Mouse (Mus musculus) CH12.LX (cell line): Measurements from ENCODE around the gene Slco2b1. TPM values are rescaled to one million over a fixed set of nuclear protein-coding genes. Genes with fewer than 3 reads are reported as not detected.

Source experiments
- DNase-seq: peaks from one replicate; pipeline ENCODE4 v3.0.0-alpha.2; 2013; ENCODE audit errors: extremely low read depth
- H3K27ac ChIP-seq: 2 replicates; pipeline ENCODE4 v1.5.1; 2012; ENCODE audit warnings: low read depth, mild to moderate bottlenecking, control low read depth, moderate library complexity; ENCODE audit not compliant: insufficient read depth
- H3K27me3 ChIP-seq: replicated peaks from 2 replicates; pipeline ENCODE3; 2012; ENCODE audit warnings: inconsistent platforms
- H3K36me3 ChIP-seq, 2 experiments: replicated peaks in 1 of 2; 2 replicates each; pipeline versions ENCODE3 to v1.6.1; 2012; ENCODE audit warnings: inconsistent platforms in 1 of 2, low read length in 1 of 2, mild to moderate bottlenecking in 1 of 2, mixed read lengths in 1 of 2, moderate library complexity in 1 of 2; ENCODE audit not compliant: control insufficient read depth in 1 of 2, insufficient read depth in 1 of 2
- H3K4me1 ChIP-seq, 2 experiments: 2 replicates each; pipeline ENCODE4 v1.6.1; 2012; ENCODE audit warnings: inconsistent platforms in 1 of 2, moderate library complexity in 1 of 2; ENCODE audit not compliant: insufficient read depth in 2 of 2, control insufficient read depth in 1 of 2
- H3K4me2 ChIP-seq: 2 replicates; pipeline ENCODE4 v1.6.1; 2012; ENCODE audit warnings: low read depth, mild to moderate bottlenecking, control low read depth; ENCODE audit not compliant: poor library complexity, insufficient read depth, severe bottlenecking
- H3K4me3 ChIP-seq, 3 experiments: fragments of 150-350 bp in 1 of 3; sonication (generic) in 1 of 3; replicated peaks in 1 of 3; 2 replicates each; pipeline versions ENCODE3 to v1.5.1; 2011 to 2012; ENCODE audit warnings: low read depth in 2 of 3, low read length in 2 of 3, mild to moderate bottlenecking in 2 of 3, moderate library complexity in 2 of 3, control low read depth in 1 of 3, improper control_type of control experiment in 1 of 3, inconsistent platforms in 1 of 3, mixed read lengths in 1 of 3; ENCODE audit not compliant: poor library complexity in 1 of 3
- H3K79me2 ChIP-seq: replicated peaks from 2 replicates; pipeline ENCODE4 v1.6.1; 2012; ENCODE audit warnings: mild to moderate bottlenecking, moderate library complexity; ENCODE audit not compliant: control insufficient read depth, poor library complexity, insufficient read depth, severe bottlenecking; ENCODE audit errors: extremely low read depth
- H3K9ac ChIP-seq: 2 replicates; pipeline ENCODE4 v1.6.1; 2012; ENCODE audit warnings: low read depth, mild to moderate bottlenecking, control low read depth, moderate library complexity; ENCODE audit not compliant: insufficient read depth
- H3K9me3 ChIP-seq: replicated peaks from 2 replicates; pipeline ENCODE3; 2012; ENCODE audit warnings: low read length, inconsistent platforms, mixed read lengths
- CHD2 ChIP-seq: IDR thresholded peaks from 2 replicates; pipeline ENCODE4 v1.6.1; 2011; ENCODE audit warnings: low read length, improper control_type of control experiment
- GABPA ChIP-seq: IDR thresholded peaks from 2 replicates; pipeline ENCODE4 v1.6.1; 2012; ENCODE audit warnings: low read depth, low read length, improper control_type of control experiment, inconsistent platforms; ENCODE audit not compliant: insufficient replicate concordance
- JUN ChIP-seq: IDR thresholded peaks from 2 replicates; pipeline ENCODE4 v1.6.1; 2011; ENCODE audit warnings: low read depth, mild to moderate bottlenecking, low read length, improper control_type of control experiment, moderate library complexity; ENCODE audit not compliant: insufficient read depth
- KAT2A ChIP-seq: IDR thresholded peaks from 2 replicates; pipeline ENCODE4 v1.6.1; 2012; ENCODE audit warnings: low read length, improper control_type of control experiment, inconsistent platforms; ENCODE audit not compliant: insufficient replicate concordance
- MAFK ChIP-seq: IDR thresholded peaks from 2 replicates; pipeline ENCODE4 v1.6.1; 2011; ENCODE audit warnings: low read length, improper control_type of control experiment; ENCODE audit not compliant: insufficient replicate concordance
- MEF2A ChIP-seq: IDR thresholded peaks from 2 replicates; pipeline ENCODE4 v1.6.1; 2014; ENCODE audit warnings: low read depth, mild to moderate bottlenecking, inconsistent platforms, low read length, improper control_type of control experiment, borderline replicate concordance
- MXI1 ChIP-seq: IDR thresholded peaks from 2 replicates; pipeline ENCODE4 v1.6.1; 2011; ENCODE audit warnings: mild to moderate bottlenecking, low read depth, low read length, improper control_type of control experiment
- MYC ChIP-seq: IDR thresholded peaks from 2 replicates; pipeline ENCODE4 v1.6.1; 2011; ENCODE audit warnings: low read depth, mild to moderate bottlenecking, improper control_type of control experiment, low read length
- PAX5 ChIP-seq: IDR thresholded peaks from 2 replicates; pipeline ENCODE4 v1.6.1; 2012; ENCODE audit warnings: low read length, inconsistent platforms, mixed read lengths
- POLR2A ChIP-seq: IDR thresholded peaks from 2 replicates; pipeline ENCODE4 v1.6.1; 2011; ENCODE audit warnings: low read depth, mild to moderate bottlenecking, improper control_type of control experiment, low read length
- ZKSCAN1 ChIP-seq: IDR thresholded peaks from 2 replicates; pipeline ENCODE4 v1.6.1; 2012; ENCODE audit warnings: low read depth, inconsistent platforms, low read length, improper control_type of control experiment, borderline replicate concordance
- ZMIZ1 ChIP-seq: IDR thresholded peaks from 2 replicates; pipeline ENCODE4 v1.6.1; 2012; ENCODE audit warnings: low read depth, mild to moderate bottlenecking, inconsistent platforms, low read length, improper control_type of control experiment
- ZNF384 ChIP-seq: IDR thresholded peaks from 2 replicates; pipeline ENCODE4 v1.6.1; 2012; ENCODE audit warnings: low read depth, low read length, improper control_type of control experiment, inconsistent platforms
- dilution Hi-C: fragments of 300-500 bp; cut with MboI; formaldehyde crosslinking; loops from 2 replicates; pipeline ENCODE4 v1.14.3; 2020; ENCODE audit warnings: low sequenced_read_pairs; ENCODE audit not compliant: extremely low pct_unique_long_range_greater_than_20kb, extremely low pct_ligation_motif_present
- in situ Hi-C: fragments of 300-500 bp; cut with MboI; formaldehyde crosslinking; loops from 3 replicates; pipeline ENCODE4 v1.14.3; 2019; ENCODE audit warnings: low sequenced_read_pairs, low pct_ligation_motif_present, low pct_unique_long_range_greater_than_20kb, mixed read lengths
- polyA plus RNA-seq: library from polyadenylated mRNA; unstranded; fragments of >175 nt; gene quantifications from 2 replicates; pipeline ENCODE4 v1.2.1, GENCODE M21; 2012; ENCODE audit warnings: low read depth; ENCODE audit not compliant: insufficient read length
- total RNA-seq, 2 experiments: library from RNA; depleted of rRNA; stranded (reverse); fragments of 300-350 nt in 1 of 2; fragments of >200 nt in 1 of 2; gene quantifications; 2 replicates each; pipeline ENCODE4 v1.2.3; 2012 to 2014

Gene Slco2b1
- total and polyA plus RNA-seq, 3 experiments, result 0.08 to 0.11 TPM; not detected in 1

GRCm38 (mm10) chr7:99734612-99735011, 23.5 kb upstream of the Slco2b1 start:
- Histone ChIP-seq H3K27ac (no peak overlapping the region), H3K9ac (no peak overlapping the region), H3K4me2 (no peak overlapping the region), H3K4me1 (peaks cover 0 to 5% of the 10 kb centered on the region in 2 experiments; a peak in 2 of 4 replicates), H3K36me3 (no peaks in the 10 kb centered on the region), H3K27me3 (no peaks in the 10 kb centered on the region), H3K4me3 (no peak overlapping the region), H3K9me3 (no peaks in the 10 kb centered on the region), H3K79me2 (no peaks in the 10 kb centered on the region)
- DNase-seq, result no peak
- in situ Hi-C loops (no loop called here), dilution Hi-C loops (no loop called here)
- TF ChIP-seq MYC (no peak), GABPA (no peak), ZKSCAN1 (no peak), MAFK (no peak)

DNA sequence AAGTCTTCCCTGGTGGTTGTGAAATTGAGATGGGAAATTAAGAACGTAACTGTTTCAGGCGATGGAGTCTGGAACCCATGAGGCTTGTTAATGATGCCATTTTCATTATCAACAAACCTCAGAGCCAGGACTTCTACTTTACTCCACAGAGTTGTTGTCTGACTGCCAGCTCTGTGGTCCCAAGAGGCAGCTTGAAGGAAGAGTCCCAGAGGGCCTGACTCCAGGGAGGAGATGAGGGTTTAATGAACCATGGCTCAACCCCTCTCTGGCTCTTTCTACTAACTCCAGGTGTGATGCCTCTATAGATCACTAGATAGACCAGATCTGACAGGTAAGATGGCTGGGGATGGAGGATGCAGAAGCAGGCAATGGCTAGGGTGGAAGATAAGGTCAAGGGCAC, 18.8 kb upstream of the Slco2b1 start, which contains the start of gene Olfr520:
Olfr520 (plus strand) TSS at position 301 of the 400 bp plus-strand sequence.
- no peak within 1 kb of the TSS for H3K4me2 ChIP-seq
- no peaks in the 10 kb centered on the region for H3K36me3 ChIP-seq
- peaks cover 8% of the 10 kb centered on the region for H3K9me3 ChIP-seq
- H3K27me3 ChIP-seq, result no peaks in the 10 kb centered on the region
- H3K79me2 ChIP-seq, result no peaks in the 10 kb centered on the region
- H3K4me3 ChIP-seq, result no peak within 1 kb of the TSS
- TF ChIP-seq KAT2A (no peak), ZNF384 (no peak), MYC (no peak), PAX5 (no peak), ZMIZ1 (no peak), MEF2A (no peak), JUN (no peak), MXI1 (no peak)
- no peak within 1 kb of the TSS for H3K27ac ChIP-seq
- dilution Hi-C loops, result no loop called here
- peaks cover 0 to 5% of the 10 kb centered on the region in 2 experiments; a peak in 2 of 4 replicates for H3K4me1 ChIP-seq
- in situ Hi-C loops, result no loop called here
- no peak for DNase-seq
- no peak within 1 kb of the TSS for H3K9ac ChIP-seq

DNA sequence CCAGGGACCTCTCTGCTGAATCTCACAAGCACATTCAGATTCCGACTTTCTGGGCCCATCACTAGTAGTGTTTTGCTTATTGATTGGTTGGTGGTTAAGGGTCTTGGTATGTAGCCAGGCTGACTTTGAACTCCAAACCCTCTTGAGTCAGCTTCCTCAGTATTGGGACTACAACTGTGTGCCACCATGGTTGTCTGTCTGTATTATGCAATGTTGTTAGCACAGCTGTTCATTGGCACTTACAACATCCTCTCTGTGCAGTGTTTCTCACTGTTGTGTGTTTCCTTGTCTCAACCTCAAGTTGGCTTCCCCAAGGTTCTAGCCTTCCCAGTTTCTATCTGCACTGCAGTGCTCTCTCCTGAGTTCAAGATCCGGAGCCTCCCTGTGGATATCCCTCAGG, 5.4 kb upstream of the Slco2b1 start:
- no peak overlapping the region for H3K4me3 ChIP-seq
- no peak for TF ChIP-seq POLR2A
- no peak for TF ChIP-seq CHD2
- no peak for TF ChIP-seq ZMIZ1
- dilution Hi-C loops (no loop called here), in situ Hi-C loops (no loop called here)
- no peak overlapping the region for H3K9ac ChIP-seq
- no peak for DNase-seq
- H3K79me2 ChIP-seq, result no peaks in the 10 kb centered on the region
- H3K36me3 ChIP-seq, result no peaks in the 10 kb centered on the region
- no peak overlapping the region for H3K27ac ChIP-seq
- H3K4me1 ChIP-seq, result peaks cover 4 to 7% of the 10 kb centered on the region in 2 experiments
- H3K27me3 ChIP-seq, result peaks cover 3% of the 10 kb centered on the region
- H3K9me3 ChIP-seq, result no peaks in the 10 kb centered on the region
- H3K4me2 ChIP-seq, result no peak overlapping the region
